ENCODE assay signal across 9 mouse cellular contexts in the genomic region with DNA sequence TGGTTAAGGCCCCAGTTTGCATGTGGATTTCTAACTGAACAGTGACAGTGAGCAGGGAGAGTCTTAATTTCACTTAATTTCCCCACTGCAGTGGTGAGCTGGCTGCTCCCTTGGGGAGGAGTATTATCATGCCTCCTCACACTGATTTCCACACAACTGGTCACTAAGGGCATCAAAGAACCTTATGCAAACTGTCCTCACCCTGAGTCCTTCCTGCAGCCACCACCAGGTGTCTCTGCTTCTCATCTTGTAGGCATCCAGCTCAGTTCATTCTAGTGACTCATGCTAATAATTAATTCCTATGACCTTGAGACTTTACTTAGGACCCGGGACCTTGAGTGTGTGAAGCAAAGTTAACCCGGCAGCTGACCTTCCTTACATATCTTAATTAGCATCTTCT.
DNase-seq lines count a peak whose midpoint lies in the region; ATAC-seq lines count a peak whose summit lies in the region.
"Had no signal": no experiment of that assay in that cellular context is flagged by ENCODE, and none has a peak within 500 bp of the region (broad histone marks: within the 10 kb centered on the region; RNA-seq: fewer than 3 reads in every experiment).

No protein-coding gene starts in this region.

- no peaks in the 10 kb centered on the region for H3K36me3 ChIP-seq in heart, embryonic 10.5 days
- no peaks in the 10 kb centered on the region; the same call in 1 of the 2 replicates for H3K36me3 ChIP-seq in neural tube, embryonic 13.5 days

- H3K27me3 ChIP-seq in heart, embryonic 10.5 days (ENCODE audit: insufficient read depth, poor library complexity, severe bottlenecking) = no peaks in the 10 kb centered on the region; the same call in 1 of the 2 replicates
- H3K27me3 ChIP-seq in neural tube, embryonic 13.5 days = no peaks in the 10 kb centered on the region

- H3K4me1 ChIP-seq in heart, embryonic 10.5 days = no peaks in the 10 kb centered on the region
- no peaks in the 10 kb centered on the region for H3K4me1 ChIP-seq in neural tube, embryonic 13.5 days (replicated peaks)

- H3K27ac ChIP-seq in heart, embryonic 10.5 days = no peak overlapping the region
- H3K27ac ChIP-seq in neural tube, embryonic 13.5 days (replicated peaks) = no peak overlapping the region

- no peak overlapping the region for H3K4me3 ChIP-seq in heart, embryonic 10.5 days
- H3K4me3 ChIP-seq in neural tube, embryonic 13.5 days = no peak overlapping the region
- H3K4me3 ChIP-seq: myocyte had no signal

- ATAC-seq in neural tube, embryonic 13.5 days (ENCODE audit: low read depth) = peak; percentile 47; the same call in 1 of the 2 replicates

- H3K9ac ChIP-seq in neural tube, embryonic 13.5 days = no peak overlapping the region

- no peaks in the 10 kb centered on the region for H3K9me3 ChIP-seq in heart, embryonic 10.5 days
- no peaks in the 10 kb centered on the region for H3K9me3 ChIP-seq in neural tube, embryonic 13.5 days

- 40% methylated on average over 2 of the region's 2 CpGs for WGBS in heart, embryonic 10.5 days
- WGBS in neural tube, embryonic 13.5 days = 64% methylated on average over 2 of the region's 2 CpGs

- peak; percentile 69 for DNase-seq in heart, embryonic 10.5 days (ENCODE audit: low spot score)
- DNase-seq in heart, adult 8-10 months (ENCODE audit: low spot score) = no peak
- peak; percentile 49 for DNase-seq in testis, postnatal 10 days (ENCODE audit: low spot score)
- DNase-seq in testis, postnatal 14 days (ENCODE audit: low spot score) = no peak
- DNase-seq in cerebellum, postnatal 14 days = peak; percentile 74 to 79
- peak; percentile 75 for DNase-seq in kidney, adult 9 months
- no peak for DNase-seq in spleen, postnatal 36 days (ENCODE audit: low spot score in 2 of 2)

- H3K4me2 ChIP-seq in neural tube, embryonic 13.5 days = no peak overlapping the region

Comparison
In these comparisons a context has a peak if more than half of its experiments do, and no peak if none do; other contexts are left out.
1. DNase-seq: peak in heart, embryonic 10.5 days (single experiment), testis, postnatal 10 days (single experiment), cerebellum, postnatal 14 days (2 of 2) and kidney, adult 9 months (single experiment); none in heart, adult 8-10 months (single experiment), testis, postnatal 14 days (single experiment) and spleen, postnatal 36 days (0 of 2).